Mouse (Mus musculus): Measurements from ENCODE around the gene Ispd. TPM values are rescaled to one million over a fixed set of nuclear protein-coding genes. Genes with fewer than 3 reads are reported as not detected.

The Ispd gene
- total RNA-seq, 2 experiments from 2014 or later = 3.4 to 3.8 TPM

DNA sequence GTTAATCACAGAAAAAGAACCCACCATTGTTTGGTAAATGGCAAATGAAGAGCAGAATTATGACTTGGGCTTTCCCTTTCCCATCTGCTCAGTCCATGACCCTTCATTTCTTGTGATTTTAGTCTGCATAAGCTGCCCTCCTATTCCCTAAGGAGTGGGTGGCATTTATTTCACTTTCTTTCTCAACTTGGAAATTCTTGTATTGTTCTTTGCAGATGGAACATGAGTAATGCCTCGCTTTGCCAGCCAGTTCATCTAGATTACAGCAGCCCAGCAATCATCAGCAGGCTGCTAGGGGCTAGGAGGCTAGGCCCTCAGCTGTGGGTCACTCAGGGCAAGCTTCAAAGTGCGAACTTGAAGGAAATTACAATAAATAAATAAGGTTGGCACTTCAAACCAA, 76.5 kb downstream of the Ispd start:
- intact Hi-C loops (cut with DNase I) = no loop called here
- DNase-seq = no peak

DNA sequence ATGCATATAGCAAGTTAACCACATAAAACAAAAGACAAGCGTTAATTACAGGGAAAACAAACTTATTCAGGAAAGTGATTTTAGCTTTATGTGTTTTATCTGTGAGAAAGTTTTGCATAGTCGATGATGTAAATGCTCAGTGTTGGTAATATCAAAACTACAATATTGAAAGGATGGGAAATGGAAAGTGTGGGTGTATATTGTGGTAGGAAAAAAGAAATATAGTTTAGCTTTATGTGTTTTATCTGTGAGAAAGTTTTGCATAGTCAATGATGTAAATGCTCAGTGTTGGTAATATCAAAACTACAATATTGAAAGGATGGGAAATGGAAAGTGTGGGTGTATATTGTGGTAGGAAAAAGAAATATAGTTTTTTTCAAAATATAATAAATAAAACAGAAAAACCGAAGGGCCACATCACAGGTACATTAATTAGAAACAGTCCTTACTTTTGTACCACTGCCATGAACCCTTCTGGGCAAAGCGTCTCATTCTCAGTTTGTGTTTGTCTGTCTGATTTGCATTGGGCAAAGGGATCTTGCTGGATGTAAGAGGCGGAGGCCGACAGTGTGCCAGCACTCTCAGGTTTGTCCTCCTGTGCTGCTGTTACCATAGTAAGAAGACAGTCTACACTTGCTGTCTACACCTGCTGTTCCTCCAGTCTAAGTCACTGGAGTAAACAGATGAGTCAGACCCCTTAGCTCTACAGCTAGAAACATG, 87.2 kb downstream of the Ispd start:
- no peak for DNase-seq
- intact Hi-C loops (cut with DNase I) = no loop called here

- no peak for DNase-seq
- intact Hi-C loops (cut with DNase I) = no loop called here
Measured at GRCm38 (mm10) chr12:36471411-36471810, 90.2 kb downstream of the Ispd start.

GRCm38 (mm10) chr12:36474171-36474570, 92.9 kb downstream of the Ispd start:
- intact Hi-C loops (cut with DNase I) = no loop called here
- no peak for DNase-seq

DNA sequence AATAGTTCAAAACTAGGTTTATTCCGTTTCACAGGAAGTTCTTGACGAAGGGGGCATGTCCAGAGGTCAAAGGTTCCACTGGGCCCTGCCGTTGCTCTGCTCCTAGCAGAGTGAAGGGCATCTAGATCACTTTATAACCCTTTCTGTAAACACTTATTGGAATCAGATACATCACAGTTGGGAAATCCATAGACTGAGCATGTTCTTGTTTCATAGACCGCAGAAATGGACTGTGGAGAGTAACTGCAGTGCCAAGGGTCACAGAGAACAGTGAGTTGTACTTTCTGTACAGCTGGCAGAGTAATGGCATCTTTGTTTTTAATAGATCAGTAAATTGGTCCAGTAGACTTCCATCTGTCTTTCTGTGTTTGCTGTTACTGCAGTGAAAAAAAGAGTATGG, 94.0 kb downstream of the Ispd start:
- intact Hi-C loops (cut with DNase I) = no loop called here

GRCm38 (mm10) chr12:36476476-36476875, 95.2 kb downstream of the Ispd start:
- no peak for DNase-seq
- intact Hi-C loops (cut with DNase I) = no loop called here

More for the DNA sequence above, 94.0 kb downstream of the Ispd start:
- DNase-seq = no peak

GRCm38 (mm10) chr12:36477501-36477900, 96.3 kb downstream of the Ispd start:
- intact Hi-C loops (cut with DNase I) = no loop called here
- DNase-seq = no peak

DNA sequence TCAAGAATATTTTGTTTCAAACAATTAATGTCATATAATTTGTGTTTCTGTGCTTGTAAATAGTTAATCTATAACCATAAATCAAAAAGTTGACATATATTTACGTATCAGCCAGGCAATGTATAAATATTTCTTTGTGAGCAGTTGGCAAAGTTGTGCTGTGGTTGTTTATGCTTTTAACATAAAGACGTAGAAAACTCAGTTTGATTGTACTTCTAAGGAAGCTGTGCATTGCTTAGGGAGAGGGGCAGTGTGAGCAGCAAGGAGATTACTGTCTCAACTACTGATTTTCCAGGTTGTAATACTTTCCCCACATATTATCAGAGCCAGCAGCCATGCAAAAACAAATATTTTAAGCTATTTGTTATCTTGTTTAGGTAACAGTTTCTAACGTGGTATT, 96.7 kb downstream of the Ispd start:
- DNase-seq = no peak
- intact Hi-C loops (cut with DNase I) = no loop called here

GRCm38 (mm10) chr12:36481742-36482141, 100.5 kb downstream of the Ispd start:
- intact Hi-C loops (cut with DNase I) = no loop called here
- no peak for DNase-seq

- no peak for DNase-seq
- intact Hi-C loops (cut with DNase I) = no loop called here
Measured at GRCm38 (mm10) chr12:36483346-36483745, 102.1 kb downstream of the Ispd start.

DNA sequence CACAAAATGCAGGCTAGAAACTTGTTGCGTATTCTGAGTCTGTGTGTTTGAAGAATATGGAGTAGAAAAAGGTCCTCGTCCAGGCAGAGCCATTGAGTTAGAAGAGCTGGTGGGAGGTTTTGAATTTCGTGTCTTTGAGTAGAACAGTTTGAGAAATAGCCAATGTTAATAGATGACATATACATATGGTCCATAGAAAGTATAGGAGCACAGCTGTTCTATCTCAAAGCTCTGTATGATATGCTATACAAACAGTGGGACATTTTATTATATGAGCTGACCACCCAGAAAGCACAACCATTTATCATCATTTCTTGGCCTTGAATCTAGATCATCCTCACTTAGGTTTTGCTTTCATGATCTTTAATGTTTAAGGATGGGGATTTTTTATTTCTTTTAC, 116.3 kb downstream of the Ispd start:
- no peak for DNase-seq
- intact Hi-C loops (cut with DNase I) = no loop called here

GRCm38 (mm10) chr12:36507111-36507903, 126.1 kb downstream of the Ispd start:
- intact Hi-C loops (cut with DNase I) = no loop called here
- no peak for DNase-seq

DNA sequence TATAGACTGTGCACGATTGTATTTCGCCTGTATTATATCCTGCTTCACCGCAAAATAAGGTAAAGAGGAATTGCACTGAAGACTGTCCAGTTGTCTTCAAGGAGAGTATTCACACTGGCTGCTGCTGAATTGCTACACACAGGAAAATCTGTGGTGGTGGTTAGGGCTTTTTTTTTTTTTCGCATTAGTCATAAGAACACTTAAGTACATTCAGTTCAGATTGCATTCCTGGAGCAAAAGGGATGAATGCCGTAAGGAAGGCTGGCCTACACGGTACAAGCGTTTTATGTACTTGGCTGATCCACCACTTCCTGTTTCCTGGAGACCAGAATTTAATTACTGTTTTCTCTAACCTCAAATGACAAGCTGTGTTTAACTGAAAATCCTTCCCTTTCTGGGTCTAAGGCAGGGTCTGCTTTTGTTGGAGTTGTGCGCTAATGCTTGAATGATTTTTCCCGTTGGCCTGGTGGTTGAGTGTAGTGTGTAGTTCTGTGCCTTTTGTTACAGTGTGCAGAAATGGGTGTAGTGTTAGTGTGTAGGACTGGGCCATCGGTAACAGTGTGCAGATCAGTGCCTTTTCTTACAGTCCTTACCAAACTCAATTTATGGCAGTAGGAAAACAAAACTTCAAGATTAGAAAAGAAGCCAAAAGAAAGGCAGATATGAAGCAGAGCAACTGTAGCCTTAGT, 128.8 kb downstream of the Ispd start:
- intact Hi-C loops (cut with DNase I) = no loop called here
- DNase-seq = no peak

DNA sequence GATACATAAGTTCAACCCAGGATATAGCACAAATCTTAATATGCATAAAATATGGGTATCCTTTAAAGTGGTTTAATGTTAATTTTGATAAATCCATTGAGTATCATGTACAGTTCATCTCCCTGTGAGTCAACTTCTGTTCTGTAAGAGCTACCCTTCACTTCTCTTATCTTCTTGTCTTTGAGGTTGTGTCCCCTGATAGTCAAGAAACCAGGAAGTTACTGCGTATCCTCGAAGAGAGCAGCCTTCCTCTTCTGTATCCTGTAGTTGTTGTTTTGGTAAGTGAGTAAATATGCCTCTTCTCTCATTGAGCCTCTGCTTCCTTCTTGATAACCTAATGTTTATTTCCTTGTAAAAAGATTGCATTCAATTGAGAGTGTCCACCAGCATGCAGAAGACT, 140.5 kb downstream of the Ispd start:
- intact Hi-C loops (cut with DNase I) = no loop called here
- no peak for DNase-seq

DNA sequence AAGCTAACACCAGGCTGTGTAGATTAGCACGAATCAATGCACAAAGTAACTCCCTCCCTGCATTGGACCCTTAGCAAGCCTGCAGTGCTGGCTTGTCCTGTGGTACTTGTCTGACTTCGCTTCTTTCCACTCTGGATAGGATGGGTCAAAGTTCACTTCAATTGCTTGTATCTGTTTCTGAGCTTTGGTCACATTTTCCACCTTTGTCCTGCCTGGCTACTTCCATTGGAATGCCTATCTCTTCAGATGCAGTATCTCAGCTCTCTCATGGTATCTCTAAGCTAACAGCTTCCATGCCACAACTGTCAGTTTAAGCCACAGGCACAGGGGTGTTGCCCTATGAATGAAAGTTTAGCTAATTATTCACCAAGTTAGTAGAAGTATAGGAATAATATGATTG, 142.3 kb downstream of the Ispd start:
- intact Hi-C loops (cut with DNase I) = no loop called here
- DNase-seq = no peak

- DNase-seq = no peak
- intact Hi-C loops (cut with DNase I) = no loop called here
Measured at GRCm38 (mm10) chr12:36530920-36531319, 149.7 kb downstream of the Ispd start.

- intact Hi-C loops (cut with DNase I) = no loop called here
- no peak for DNase-seq
Measured at GRCm38 (mm10) chr12:36531421-36532072, 150.3 kb downstream of the Ispd start.

DNA sequence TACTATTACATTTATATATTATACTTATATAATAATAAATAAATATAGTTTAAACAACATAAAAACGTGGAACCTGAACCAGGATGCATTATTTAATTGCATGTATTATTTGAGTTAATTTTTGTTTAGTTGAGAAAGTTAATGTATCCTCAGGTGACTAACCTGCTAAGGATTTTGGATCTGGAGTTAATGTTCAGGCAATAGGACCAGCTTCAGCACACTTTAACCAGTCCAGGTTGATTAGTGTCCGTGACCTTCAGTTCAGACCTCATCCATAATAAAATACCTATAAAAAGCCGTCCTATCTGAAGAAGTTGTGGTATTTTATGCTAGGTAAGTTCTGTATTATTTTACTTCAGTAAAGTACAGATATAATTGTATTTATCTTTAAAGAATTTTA, 151.3 kb downstream of the Ispd start:
- no peak for DNase-seq
- intact Hi-C loops (cut with DNase I) = no loop called here

DNA sequence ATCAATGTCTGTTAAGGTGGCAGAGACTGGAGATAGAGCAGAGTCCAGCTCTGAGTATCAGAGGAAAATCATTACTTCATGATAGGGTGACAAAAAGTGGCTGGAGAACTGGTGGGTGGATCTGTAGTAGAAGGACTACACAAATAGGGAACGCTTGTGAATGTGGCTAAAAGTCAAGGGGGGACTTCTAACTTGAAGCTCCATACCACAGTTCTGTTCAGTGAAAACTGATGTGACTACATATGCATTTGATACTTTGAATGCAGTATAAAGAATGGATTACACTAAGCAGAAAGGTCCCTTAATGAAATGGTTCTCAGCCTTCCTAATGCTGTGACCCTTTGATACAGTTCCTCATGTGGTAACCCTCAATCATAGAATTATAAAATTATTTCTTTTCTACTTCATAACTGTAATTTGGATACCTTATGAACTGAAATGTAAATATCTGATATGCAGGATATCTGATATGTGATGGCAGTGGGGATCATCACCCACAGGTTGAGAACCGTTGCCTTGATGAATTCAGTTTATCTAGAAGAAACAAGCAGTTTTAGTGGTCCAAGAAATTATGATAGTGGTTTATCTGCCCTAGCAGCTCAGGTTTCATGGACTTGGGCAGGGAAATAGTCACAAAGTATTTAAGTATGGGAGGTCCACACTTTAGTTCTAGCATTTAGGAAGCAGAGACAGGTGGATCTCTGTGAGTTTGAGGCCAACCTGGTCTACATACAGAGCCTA, 152.1 kb downstream of the Ispd start:
- no peak for DNase-seq
- intact Hi-C loops (cut with DNase I) = no loop called here

DNA sequence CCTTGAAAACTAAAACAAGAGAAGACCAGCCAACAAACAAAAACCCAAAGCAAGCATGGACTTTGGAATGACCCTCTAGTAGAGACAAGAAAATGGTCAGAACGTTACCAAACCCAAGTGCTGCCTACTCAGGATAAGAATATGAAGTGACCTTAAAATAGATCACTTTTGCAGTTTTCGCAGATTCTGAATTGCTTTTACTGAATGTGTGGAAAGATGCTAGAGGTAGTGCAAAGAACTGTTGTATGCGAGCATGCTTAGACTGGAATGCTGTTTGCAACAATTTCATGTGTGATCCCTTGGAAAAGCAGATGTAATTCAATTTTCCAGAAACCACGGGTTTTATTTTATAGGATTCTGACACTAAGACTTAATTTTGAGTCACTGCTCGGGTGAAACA, 153.3 kb downstream of the Ispd start:
- no peak for DNase-seq
- intact Hi-C loops (cut with DNase I) = no loop called here

All from gastrocnemius, postnatal 36 days (tissue).